Mouse (Mus musculus): ENCODE results near the gene Gtpbp3. TPM values are rescaled to one million over a fixed set of nuclear protein-coding genes. Genes with fewer than 3 reads are reported as not detected.
"Not testable (repeated sequence)": the region's sequence is repeated elsewhere in the genome, so short reads cannot be mapped to it uniquely, and the experiment has no call there.

Gene Gtpbp3
- polyA plus RNA-seq, 1 experiment from 2014 or later: 22.9 TPM

DNA sequence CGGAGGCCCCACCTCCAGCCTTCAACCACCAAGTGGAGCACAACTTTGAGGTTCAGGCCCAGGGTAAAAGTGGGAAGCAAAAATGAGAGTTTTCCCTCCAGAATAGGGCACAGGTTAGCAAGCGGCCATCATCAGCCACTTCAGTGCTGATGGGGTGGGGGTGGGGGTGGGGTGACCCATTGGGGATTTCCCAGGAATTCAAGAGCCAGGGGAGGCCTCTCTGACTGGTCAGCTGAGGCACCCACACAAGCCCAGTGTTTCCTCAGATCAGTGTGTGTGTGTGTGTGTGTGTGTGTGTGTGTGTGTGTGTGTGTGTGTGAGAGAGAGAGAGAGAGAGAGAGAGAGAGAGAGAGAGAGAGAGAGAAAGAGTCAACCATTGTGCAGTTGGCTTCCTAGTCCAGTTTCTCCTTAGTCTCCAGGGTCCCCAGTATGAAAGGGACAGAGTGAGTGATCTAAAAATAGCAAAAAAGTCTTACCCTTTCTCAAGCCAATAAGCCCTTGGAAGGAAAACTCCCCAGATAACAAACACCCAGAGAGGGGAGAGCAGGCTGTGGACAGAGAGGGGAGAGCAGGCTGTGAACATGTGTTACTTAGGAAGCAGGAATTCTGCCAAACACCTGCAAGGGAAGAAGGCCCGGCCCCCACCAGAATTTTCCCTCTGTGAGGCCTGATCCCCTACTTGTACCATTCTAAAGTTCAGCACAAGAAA, 39.4 kb downstream of the Gtpbp3 start:
- no peaks in the 10 kb centered on the region for H3K9me3 ChIP-seq (replicated peaks)
- peaks cover 34% of the 10 kb centered on the region for H3K27me3 ChIP-seq
- WGBS: 45% methylated on average over 3 of the region's 3 CpGs
- no peak overlapping the region for H3K4me2 ChIP-seq
- H3K4me3 ChIP-seq (replicated peaks): no peak overlapping the region
- ATAC-seq (replicated peaks; ENCODE audit: low FRiP score): no peak
- H3K27ac ChIP-seq: peak overlapping the region; percentile 84
- no peaks in the 10 kb centered on the region for H3K36me3 ChIP-seq
- H3K4me1 ChIP-seq: peaks cover 40% of the 10 kb centered on the region
- no peak overlapping the region for H3K9ac ChIP-seq

GRCm38 (mm10) chr8:71528362-71529073, 40.6 kb downstream of the Gtpbp3 start:
- 79% methylated on average over 11 of the region's 11 CpGs for WGBS
- Histone ChIP-seq H3K4me3 (replicated peaks) (no peak overlapping the region), H3K27ac (peak overlapping the region; percentile 84), H3K36me3 (no peaks in the 10 kb centered on the region), H3K4me1 (peaks cover 47% of the 10 kb centered on the region), H3K27me3 (peaks cover 32% of the 10 kb centered on the region), H3K4me2 (no peak overlapping the region), H3K9me3 (replicated peaks) (no peaks in the 10 kb centered on the region), H3K9ac (no peak overlapping the region)
- no peak for ATAC-seq (replicated peaks; ENCODE audit: low FRiP score)

DNA sequence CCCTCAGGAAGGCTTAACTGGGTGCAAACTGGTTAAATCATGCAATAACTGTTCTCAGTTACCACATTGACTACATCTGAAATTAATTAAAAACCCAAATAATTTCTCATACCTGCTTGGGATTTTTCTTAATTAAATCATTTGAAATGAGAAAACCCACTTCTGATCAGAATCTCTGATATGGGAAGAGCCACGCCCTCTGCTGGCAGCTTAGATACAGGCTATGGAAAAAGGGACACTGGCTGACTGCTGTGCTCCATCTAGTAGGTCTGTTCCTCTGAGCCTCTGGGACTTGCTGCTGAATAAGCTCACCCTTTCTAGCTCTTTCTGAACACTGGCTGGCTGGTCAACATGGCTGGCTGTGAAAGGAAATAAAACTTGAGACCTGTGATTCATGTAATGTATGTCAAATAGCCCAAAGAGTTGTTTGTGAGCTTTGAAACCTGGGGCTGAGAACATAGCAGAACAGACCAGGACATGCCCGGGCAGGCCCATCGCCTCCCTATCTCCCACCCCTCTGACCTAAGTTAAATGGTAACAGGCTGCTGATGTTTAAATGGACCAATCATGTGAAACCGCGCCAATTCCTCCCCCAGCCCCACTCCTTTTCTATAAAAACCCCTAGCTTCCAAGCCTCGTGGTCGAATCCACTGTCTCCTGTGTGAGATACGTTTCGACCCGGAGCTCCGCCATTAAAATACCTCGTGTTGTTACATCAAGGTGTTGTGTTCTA, 43.0 kb downstream of the Gtpbp3 start:
- not testable (repeated sequence) for ATAC-seq (replicated peaks; ENCODE audit: low FRiP score); H3K9ac ChIP-seq; H3K4me2 ChIP-seq; H3K9me3 ChIP-seq (replicated peaks); H3K4me3 ChIP-seq (replicated peaks); H3K36me3 ChIP-seq
- Histone ChIP-seq H3K27ac (0 out of 2 replicates have a peak overlapping the region, but pooled peaks have one; percentile 48), H3K4me1 (peaks cover 45% of the 10 kb centered on the region), H3K27me3 (peaks cover 13% of the 10 kb centered on the region)
- WGBS: 54% methylated on average over 6 of the region's 12 CpGs

GRCm38 (mm10) chr8:71534263-71534810, 46.4 kb downstream of the Gtpbp3 start:
- no peaks in the 10 kb centered on the region for H3K9me3 ChIP-seq (replicated peaks)
- 40% methylated on average over 3 of the region's 3 CpGs for whole genome bisulfite sequencing
- no peak overlapping the region for H3K9ac ChIP-seq
- H3K27ac ChIP-seq: peak overlapping the region; percentile 77; the same call in 1 of the 2 replicates
- H3K4me1 ChIP-seq: peaks cover 44% of the 10 kb centered on the region
- no peak overlapping the region for H3K4me2 ChIP-seq
- no peak overlapping the region for H3K4me3 ChIP-seq (replicated peaks)
- H3K27me3 ChIP-seq: peaks cover 7% of the 10 kb centered on the region; the same call in 1 of the 2 replicates
- H3K36me3 ChIP-seq: no peaks in the 10 kb centered on the region
- ATAC-seq (replicated peaks; ENCODE audit: low FRiP score): no peak

DNA sequence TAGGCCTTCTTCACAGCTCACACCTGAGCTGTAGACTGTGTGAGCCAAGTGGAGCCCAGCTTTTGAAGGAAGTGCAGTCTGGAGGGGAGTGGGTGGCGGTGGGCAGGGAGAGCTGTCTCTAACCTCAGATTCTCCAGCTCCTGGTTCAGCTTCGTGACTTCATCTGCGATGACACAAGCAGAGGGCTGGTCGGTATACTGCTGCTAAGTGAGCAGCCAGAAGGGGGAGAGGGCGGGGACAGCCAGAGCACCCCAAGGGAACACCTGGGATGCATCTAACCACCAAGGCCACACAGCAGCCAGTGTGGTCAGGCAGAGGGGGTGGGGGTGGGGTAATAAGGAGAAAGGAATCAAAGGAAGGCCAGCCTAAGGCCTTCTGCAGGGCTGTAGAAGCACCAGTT, 47.8 kb downstream of the Gtpbp3 start:
- WGBS: 64% methylated on average over 5 of the region's 5 CpGs
- no peak overlapping the region for H3K9ac ChIP-seq
- no peaks in the 10 kb centered on the region for H3K9me3 ChIP-seq (replicated peaks)
- 0 out of 2 replicates have a peak overlapping the region, but pooled peaks have one; percentile 55 for H3K4me3 ChIP-seq (replicated peaks)
- no peaks in the 10 kb centered on the region for H3K36me3 ChIP-seq
- H3K4me1 ChIP-seq: peaks cover 39% of the 10 kb centered on the region
- peak overlapping the region; percentile 65 for H3K4me2 ChIP-seq
- ATAC-seq (replicated peaks; ENCODE audit: low FRiP score): no peak
- no peak overlapping the region for H3K27ac ChIP-seq
- H3K27me3 ChIP-seq: peaks cover 7% of the 10 kb centered on the region; the same call in 1 of the 2 replicates

GRCm38 (mm10) chr8:71537028-71537867, 49.3 kb downstream of the Gtpbp3 start, which contains the start of gene Bst2:
Gene Bst2 (minus strand): TSS chr8:71537456.
- Histone ChIP-seq H3K9me3 (replicated peaks) (no peaks in the 10 kb centered on the region), H3K27me3 (peaks cover 7% of the 10 kb centered on the region; the same call in 1 of the 2 replicates), H3K36me3 (no peaks in the 10 kb centered on the region), H3K4me1 (peaks cover 37% of the 10 kb centered on the region), H3K4me2 (peak within 1 kb of the TSS; percentile 65), H3K9ac (peak within 1 kb of the TSS; percentile 59), H3K27ac (peak within 1 kb of the TSS; percentile 86), H3K4me3 (replicated peaks) (peak within 1 kb of the TSS; percentile 55)
- peak; percentile 85 for ATAC-seq (replicated peaks; ENCODE audit: low FRiP score)
- WGBS: 2% methylated on average over 37 of the region's 37 CpGs

DNA sequence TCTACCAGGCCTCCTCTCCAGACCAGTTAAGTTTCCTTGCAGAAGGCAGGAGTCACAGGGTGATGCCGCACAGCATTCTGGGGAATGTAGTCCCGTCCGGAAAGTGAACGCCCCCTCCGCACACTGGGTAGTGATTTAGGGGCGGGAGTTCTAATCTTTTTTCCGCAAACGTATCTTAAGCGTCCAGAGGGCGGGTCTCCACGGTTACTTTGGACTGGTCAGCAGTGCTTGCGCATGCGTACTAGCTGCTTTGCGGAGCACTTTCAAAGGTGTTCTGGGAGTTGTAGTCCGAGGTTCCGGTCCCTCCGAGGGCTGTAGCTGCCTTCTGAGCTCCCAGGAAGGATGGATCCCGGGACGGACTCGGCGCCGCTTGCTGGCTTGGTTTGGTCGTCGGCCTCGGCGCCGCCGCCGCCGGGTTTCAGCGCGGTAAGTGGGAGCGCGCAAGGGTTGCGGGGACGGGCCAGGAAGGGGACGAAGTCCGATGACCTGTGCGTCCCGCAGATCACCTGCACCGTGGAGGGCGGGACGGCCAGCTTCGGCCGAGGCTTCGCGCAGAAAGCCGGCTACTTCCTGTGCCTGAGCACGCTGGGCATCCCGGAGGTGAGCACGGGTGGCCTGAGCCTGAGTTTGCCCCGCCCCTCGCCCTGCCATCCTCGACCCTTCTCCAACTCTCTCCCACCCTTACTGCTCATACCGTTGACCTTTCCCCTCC, 54.9 kb downstream of the Gtpbp3 start, which contains the start of gene Mvb12a:
Mvb12a (plus strand) TSS at position 291 of the 712 bp plus-strand sequence.
- peak within 1 kb of the TSS; percentile 87 for H3K4me2 ChIP-seq
- peaks cover 19% of the 10 kb centered on the region for H3K4me1 ChIP-seq
- peak within 1 kb of the TSS; percentile 78 for H3K27ac ChIP-seq
- peak within 1 kb of the TSS; percentile 91 for H3K4me3 ChIP-seq (replicated peaks)
- ATAC-seq (replicated peaks; ENCODE audit: low FRiP score): peak; percentile 95
- H3K27me3 ChIP-seq: no peaks in the 10 kb centered on the region
- H3K9ac ChIP-seq: peak within 1 kb of the TSS; percentile 85
- no peaks in the 10 kb centered on the region for H3K9me3 ChIP-seq (replicated peaks)
- under 1% methylated on average over 55 of the region's 55 CpGs for WGBS
- peaks cover 29% of the 10 kb centered on the region for H3K36me3 ChIP-seq

DNA sequence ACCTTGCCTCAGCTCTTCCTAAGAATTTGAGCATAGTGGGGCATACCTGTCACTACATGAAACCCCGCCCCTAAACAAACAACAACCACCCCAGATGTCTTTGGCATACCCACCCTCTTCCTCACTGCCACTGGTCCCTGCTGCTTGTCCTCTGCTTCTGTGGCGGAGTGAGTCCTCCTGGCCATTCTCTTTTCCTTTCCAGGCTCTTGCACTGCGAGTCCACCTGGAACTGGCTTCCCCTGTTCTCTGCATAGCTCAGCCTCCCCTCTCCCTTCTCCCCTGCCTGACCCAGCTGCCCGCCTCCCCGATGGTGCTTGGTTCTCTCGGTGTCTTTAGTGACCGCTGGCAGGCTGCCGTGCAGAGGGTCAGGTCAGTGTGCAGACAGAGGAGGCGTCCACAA, 55.9 kb downstream of the Gtpbp3 start:
- Histone ChIP-seq H3K4me1 (peaks cover 13% of the 10 kb centered on the region), H3K4me3 (replicated peaks) (peak overlapping the region; percentile 91), H3K36me3 (peaks cover 38% of the 10 kb centered on the region), H3K27me3 (no peaks in the 10 kb centered on the region), H3K4me2 (peak overlapping the region; percentile 87), H3K9me3 (replicated peaks) (no peaks in the 10 kb centered on the region), H3K27ac (no peak overlapping the region), H3K9ac (peak overlapping the region; percentile 85)
- no peak for ATAC-seq (replicated peaks; ENCODE audit: low FRiP score)
- 84% methylated on average over 9 of the region's 9 CpGs for WGBS

DNA sequence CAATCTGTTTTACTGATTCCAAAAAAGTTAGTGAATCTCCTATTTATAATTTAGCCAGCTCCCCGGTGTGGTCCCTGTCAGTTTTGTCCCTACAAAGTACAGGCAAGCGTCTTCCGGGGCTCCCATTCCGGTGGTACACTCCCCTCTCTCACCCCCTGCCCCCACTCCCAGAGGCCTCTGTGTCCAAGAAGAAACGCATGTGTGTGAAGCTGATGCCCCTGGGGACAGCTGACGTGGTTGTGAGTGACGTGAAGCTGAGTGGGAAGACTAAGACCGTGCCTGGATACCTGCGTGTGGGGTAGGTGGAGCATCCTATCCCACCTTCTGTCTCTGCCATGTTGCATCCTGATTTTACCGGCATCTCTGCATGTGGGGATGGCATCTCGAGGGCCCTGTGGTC, 57.1 kb downstream of the Gtpbp3 start:
- no peak for ATAC-seq (replicated peaks; ENCODE audit: low FRiP score)
- peaks cover 40% of the 10 kb centered on the region for H3K36me3 ChIP-seq
- no peak overlapping the region for H3K4me3 ChIP-seq (replicated peaks)
- no peak overlapping the region for H3K9ac ChIP-seq
- H3K27ac ChIP-seq: no peak overlapping the region
- peaks cover 13% of the 10 kb centered on the region for H3K4me1 ChIP-seq
- no peak overlapping the region for H3K4me2 ChIP-seq
- H3K9me3 ChIP-seq (replicated peaks): no peaks in the 10 kb centered on the region
- H3K27me3 ChIP-seq: no peaks in the 10 kb centered on the region
- WGBS: 89% methylated on average over 11 of the region's 11 CpGs

DNA sequence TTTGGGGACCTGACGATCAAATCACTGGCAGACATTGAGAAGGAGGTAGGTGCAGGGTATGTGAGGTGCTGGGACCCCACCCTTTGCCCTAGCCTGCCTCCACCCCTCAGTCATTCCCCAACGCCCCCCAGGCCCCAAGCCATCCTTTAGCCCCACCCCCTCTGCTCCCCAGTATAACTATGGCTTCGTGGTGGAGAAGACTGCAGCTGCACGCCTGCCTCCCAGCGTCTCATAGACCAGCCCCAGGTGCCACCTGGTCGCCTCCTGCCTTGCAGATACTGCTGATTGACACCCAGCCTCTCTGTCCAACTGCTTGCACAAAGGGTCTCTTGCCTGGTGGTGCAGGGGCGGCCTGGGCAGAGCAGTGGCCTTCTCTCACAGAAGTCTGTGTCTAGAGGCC, 59.7 kb downstream of the Gtpbp3 start:
- no peaks in the 10 kb centered on the region for H3K9me3 ChIP-seq (replicated peaks)
- 86% methylated on average over 7 of the region's 7 CpGs for WGBS
- H3K4me1 ChIP-seq: peaks cover 24% of the 10 kb centered on the region
- H3K4me2 ChIP-seq: no peak overlapping the region
- H3K36me3 ChIP-seq: peaks cover 40% of the 10 kb centered on the region
- H3K9ac ChIP-seq: no peak overlapping the region
- ATAC-seq (replicated peaks; ENCODE audit: low FRiP score): no peak
- H3K4me3 ChIP-seq (replicated peaks): no peak overlapping the region
- H3K27ac ChIP-seq: no peak overlapping the region
- no peaks in the 10 kb centered on the region for H3K27me3 ChIP-seq

Measured in kidney, embryonic 15.5 days (tissue).